11 mouse cellular contexts compared by ENCODE assay signal in genomic region chr15:95848493-95849064, GRCm38 (mm10). TPM values are rescaled to one million over a fixed set of nuclear protein-coding genes. Genes with fewer than 3 reads are reported as not detected.
DNase-seq lines count a peak whose midpoint lies in the region; ATAC-seq and TF ChIP-seq lines count a peak whose summit lies in the region.
"Had no signal": no experiment of that assay in that cellular context is flagged by ENCODE, and none has a peak within 500 bp of the region (broad histone marks: within the 10 kb centered on the region; RNA-seq: fewer than 3 reads in every experiment).

No protein-coding gene starts in this region.

- H3K4me1 ChIP-seq in lung, adult 2 months (ENCODE audit: control insufficient read depth, insufficient read depth, low read length), result peaks cover 11% of the 10 kb centered on the region
- H3K4me1 ChIP-seq: neural tube, embryonic 12.5 days had no signal

- 31% methylated on average over 6 of the region's 6 CpGs for WGBS in lung, adult 2 months

- H3K4me3 ChIP-seq in lung, adult 2 months (replicated peaks; ENCODE audit: extremely low read depth, low read depth, low read length), result no peak overlapping the region
- no peak overlapping the region for H3K4me3 ChIP-seq in layer of hippocampus, adult 2 months
- H3K4me3 ChIP-seq: embryonic facial prominence, embryonic 12.5 days; left cerebral cortex, adult 2 months; neural tube, embryonic 12.5 days had no signal

- no peak for TF ChIP-seq POLR2A in lung, adult 2 months (IDR thresholded peaks at IDR 0.05; ENCODE audit: borderline replicate concordance, extremely low read depth, low read depth, low read length)

- no peaks in the 10 kb centered on the region for H3K36me3 ChIP-seq in splenic B cell, adult 2 months (ENCODE audit: control insufficient read depth, insufficient read depth, low read length, poor library complexity, severe bottlenecking)
- H3K36me3 ChIP-seq: embryonic facial prominence, embryonic 12.5 days; neural tube, embryonic 12.5 days had no signal

- peak; percentile 34 for DNase-seq in CD4-positive, CD25-positive, alpha-beta regulatory T cell, adult 2 months (ENCODE audit: low read depth, low spot score)
- peak; percentile 34 for DNase-seq in lung, postnatal 14 days
- no peak for DNase-seq in lung, adult 2 months
- DNase-seq in kidney, postnatal 4 days, result peak; percentile 51 to 66
- DNase-seq in splenic B cell, adult 2 months (ENCODE audit: low read depth, low spot score), result peak; percentile 37
- no peak for DNase-seq in frontal cortex, adult 2 months (ENCODE audit: extremely low spot score in 1 of 2, low spot score in 1 of 2)
- DNase-seq in layer of hippocampus, adult 2 months (ENCODE audit: low spot score in 2 of 2), result no peak

- TF ChIP-seq CTCF in lung, adult 2 months (IDR thresholded peaks at IDR 0.05; ENCODE audit: insufficient read depth, low read length), result no peak
- no peak for TF ChIP-seq CTCF in layer of hippocampus, adult 2 months (conservative IDR thresholded peaks at IDR 0.05)

- no peak for ATAC-seq in CD4-positive, CD25-positive, alpha-beta regulatory T cell, adult 4 months

- H3K27me3 ChIP-seq in splenic B cell, adult 2 months (ENCODE audit: control insufficient read depth, insufficient read depth, low read length, poor library complexity, severe bottlenecking), result no peaks in the 10 kb centered on the region
- H3K27me3 ChIP-seq: embryonic facial prominence, embryonic 12.5 days; neural tube, embryonic 12.5 days had no signal

- H3K27ac ChIP-seq in layer of hippocampus, adult 2 months, result no peak overlapping the region
- H3K27ac ChIP-seq: left cerebral cortex, adult 2 months; neural tube, embryonic 12.5 days had no signal

RNA-seq across cellular contexts. Expression of gene Ano6, which starts 57.9 kb away (rescaled TPM):
- 10 to 100 TPM; 34.8 to 54.6 TPM for polyA plus RNA-seq in CD4-positive, CD25-positive, alpha-beta regulatory T cell, adult 4 months (2017; shearing (Covaris generic))
- polyA plus RNA-seq in lung, adult 2 months (2012; rRNA removed), result 47.6 and 63.1 TPM in 2 replicates
- 23.8 and 27.7 TPM in 2 replicates for polyA plus RNA-seq in frontal cortex, adult 2 months (2012; rRNA removed)
- 10 to 100 TPM; 26.9 to 32.4 TPM for total RNA-seq in layer of hippocampus, adult 2 months (2021)

Comparison
In these comparisons a context has a peak if more than half of its experiments do, and no peak if none do; other contexts are left out.
1. DNase-seq: peak in CD4-positive, CD25-positive, alpha-beta regulatory T cell, adult 2 months (single experiment), lung, postnatal 14 days (single experiment), kidney, postnatal 4 days (2 of 2) and splenic B cell, adult 2 months (single experiment); none in lung, adult 2 months (single experiment), frontal cortex, adult 2 months (0 of 2) and layer of hippocampus, adult 2 months (0 of 2).